Mouse (Mus musculus) NIH3T3 (cell line): ENCODE data around the gene Nln.

ENCODE experiments used
- DNase-seq: peaks from one replicate; pipeline ENCODE4 v3.0.0-alpha.2; 2012; ENCODE audit warnings: low read depth

Nln gene

GRCm38 (mm10) chr13:104015246-104016105 is 93.9 kb downstream of the Nln start:
- DNase-seq = peak; percentile 79

GRCm38 (mm10) chr13:104014038-104014437 is 95.4 kb downstream of the Nln start:
- no peak for DNase-seq

DNA sequence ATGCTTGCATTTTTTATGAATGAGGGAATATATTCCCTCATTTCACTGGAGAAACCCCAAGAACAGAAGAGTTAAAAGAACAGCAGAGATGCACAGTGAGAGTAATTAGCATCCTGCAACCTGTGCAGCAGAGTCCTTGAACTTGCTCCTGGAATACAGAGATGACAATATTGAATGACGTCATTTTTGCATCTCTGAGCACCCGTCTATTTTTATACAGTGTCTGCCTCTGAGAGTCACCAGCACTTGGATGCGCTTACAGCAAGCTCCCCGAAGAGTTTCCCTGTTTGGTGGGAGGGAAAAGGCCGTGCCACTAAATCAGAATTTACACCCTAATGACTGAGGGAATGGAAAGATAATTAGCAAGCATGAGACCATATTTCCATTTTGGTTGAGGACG is 96.0 kb downstream of the Nln start:
- no peak for DNase-seq

- no peak for DNase-seq
These were observed 97.1 kb downstream of the Nln start for GRCm38 (mm10) chr13:104012214-104012833.

GRCm38 (mm10) chr13:104011289-104011688 is 98.1 kb downstream of the Nln start:
- no peak for DNase-seq

- peak; percentile 67 for DNase-seq
These were observed 104.1 kb downstream of the Nln start for GRCm38 (mm10) chr13:104005231-104005845.

- DNase-seq = peak; percentile 43
These were observed 115.3 kb downstream of the Nln start for GRCm38 (mm10) chr13:103994085-103994455.

- DNase-seq = peak; percentile 50
These were observed 116.0 kb downstream of the Nln start for GRCm38 (mm10) chr13:103993142-103994084.

DNA sequence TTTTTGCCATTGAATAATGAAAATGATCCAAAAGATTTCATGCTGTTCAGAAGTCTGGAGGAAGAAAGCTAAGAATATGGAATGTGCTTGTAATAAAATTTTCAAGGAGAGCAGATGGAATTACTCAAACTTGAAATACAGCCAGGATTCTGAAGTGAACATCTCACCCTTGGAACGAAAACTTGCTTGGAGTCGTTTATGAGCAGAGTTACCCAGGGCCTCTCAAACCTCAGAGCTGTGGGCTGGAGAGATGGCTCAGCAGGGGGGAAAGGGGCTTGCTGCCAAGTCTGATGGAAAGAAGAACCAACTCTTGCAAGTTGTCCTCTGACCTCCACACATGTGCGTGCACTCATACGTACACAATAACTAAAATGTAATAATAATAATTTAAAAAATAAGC is 122.8 kb downstream of the Nln start:
- peak; percentile 95 for DNase-seq

DNA sequence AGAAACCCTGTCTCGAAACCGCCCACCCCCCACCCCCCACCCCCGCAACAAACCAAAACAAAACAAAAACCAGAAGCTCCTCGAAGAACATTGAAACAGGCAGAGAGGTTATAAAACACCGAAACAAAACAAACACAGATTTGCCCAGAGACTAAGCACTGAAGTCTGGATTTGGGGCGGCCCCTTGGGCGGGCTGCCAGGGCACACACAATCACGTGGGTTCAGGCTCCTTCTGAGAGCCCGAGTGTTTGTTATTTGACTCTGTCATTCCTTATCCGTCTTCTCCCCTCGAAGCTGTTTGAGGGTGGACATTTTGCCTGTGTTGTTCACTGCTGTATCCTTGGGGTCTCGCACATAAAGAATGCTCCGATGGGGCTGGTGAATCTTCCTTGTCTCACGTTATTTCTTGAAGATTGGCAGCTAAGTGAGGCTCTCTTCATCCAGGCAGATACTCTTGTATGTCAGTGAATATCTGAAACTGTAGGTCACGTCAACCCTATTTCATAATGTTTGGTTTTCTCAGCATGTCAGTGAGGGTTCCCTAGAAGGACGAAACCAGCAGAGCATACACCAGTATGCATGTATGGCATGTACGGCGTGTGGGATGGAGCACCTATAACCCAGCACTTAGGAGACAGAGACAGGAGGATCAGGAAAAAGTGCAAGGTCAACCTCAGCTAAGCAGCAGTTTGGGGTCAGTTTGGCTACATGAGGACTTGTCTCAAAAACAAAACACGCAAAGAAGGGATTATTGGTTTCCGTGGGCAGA is 123.7 kb downstream of the Nln start:
- peak; percentile 83 for DNase-seq

GRCm38 (mm10) chr13:103982376-103982775 is 127.0 kb downstream of the Nln start:
- DNase-seq = peak; percentile 16

DNA sequence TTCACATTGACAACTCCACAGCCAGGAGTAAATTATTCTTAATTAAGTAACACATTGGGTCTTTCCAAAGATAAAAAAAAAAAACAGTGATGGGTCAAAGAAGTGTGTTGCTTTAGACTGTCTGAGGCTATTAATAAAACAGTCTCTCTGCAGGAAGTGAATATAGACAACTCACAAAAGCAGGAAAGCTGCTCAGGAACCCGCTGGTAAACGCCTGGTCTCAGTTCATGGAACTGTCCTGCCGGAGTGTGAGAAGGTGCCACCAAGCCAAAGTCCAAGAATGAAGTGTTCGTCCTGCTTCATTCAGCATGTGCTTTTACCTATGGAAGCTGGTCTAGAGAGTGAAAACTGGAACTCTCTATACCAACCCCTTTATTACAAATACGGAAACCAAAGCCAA is 129.0 kb downstream of the Nln start:
- no peak for DNase-seq

DNA sequence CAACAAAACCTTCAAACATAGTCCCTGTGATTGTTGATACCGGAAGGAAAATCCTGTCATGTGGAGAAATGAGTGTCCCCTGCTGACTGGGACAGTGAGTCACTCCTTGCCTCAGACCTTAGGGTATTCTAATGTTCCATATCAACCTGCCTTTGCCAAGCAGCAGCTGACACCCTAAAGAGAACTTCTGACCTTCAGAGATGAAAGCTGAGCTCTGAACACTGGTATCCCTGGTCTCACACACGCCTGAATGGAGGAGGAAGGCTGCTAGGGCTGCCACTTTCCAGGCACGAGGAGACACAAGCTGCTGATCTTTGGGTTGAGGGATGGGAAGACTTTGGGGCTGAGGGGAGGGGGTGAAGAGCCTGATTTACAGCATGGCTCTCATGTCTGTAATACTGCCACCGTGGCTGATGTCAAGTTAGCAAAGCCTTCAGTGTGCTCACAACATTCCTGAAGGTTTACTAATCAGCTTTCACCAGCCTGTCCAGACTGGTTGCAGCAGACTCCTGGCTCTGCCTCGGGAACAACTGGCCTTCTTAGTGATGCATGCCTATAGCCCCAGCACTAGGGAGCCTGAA is 131.0 kb downstream of the Nln start:
- peak; percentile 84 for DNase-seq

- peak; percentile 89 for DNase-seq
These were observed 131.6 kb downstream of the Nln start for GRCm38 (mm10) chr13:103977844-103978243.

GRCm38 (mm10) chr13:103976181-103976724 is 133.2 kb downstream of the Nln start:
- no peak for DNase-seq

DNA sequence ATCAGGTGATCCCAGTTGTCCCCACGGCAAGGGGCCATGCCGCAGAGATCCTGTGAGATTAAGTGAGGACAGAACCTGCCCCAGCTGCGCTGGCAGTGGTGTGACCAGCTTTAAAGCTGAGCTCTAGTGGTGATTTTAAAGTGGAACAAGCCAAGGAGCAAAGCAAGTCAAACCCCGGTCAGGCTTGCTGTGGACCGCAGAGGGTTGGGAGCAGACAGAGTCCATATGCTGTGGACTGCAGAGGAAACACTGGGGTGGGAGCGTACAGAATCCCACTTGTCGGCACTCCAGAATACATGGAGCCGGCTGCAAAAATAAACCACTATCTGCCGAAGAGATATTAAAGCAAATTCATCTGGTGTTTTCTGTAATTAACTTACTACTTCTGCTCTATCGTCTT is 134.3 kb downstream of the Nln start:
- no peak for DNase-seq

- DNase-seq = peak; percentile 43
These were observed 135.4 kb downstream of the Nln start for GRCm38 (mm10) chr13:103973977-103974376.
